Mouse (Mus musculus) adrenal gland, adult 2 months (tissue): Measurements from ENCODE around the gene Ap3d1. TPM values are rescaled to one million over a fixed set of nuclear protein-coding genes. Genes with fewer than 3 reads are reported as not detected.
A peak's percentile ranks its signal among the peaks of the same experiment; 100 is the strongest.

ENCODE experiments used
- DNase-seq: peaks from one replicate; pipeline ENCODE4 v3.0.0; 2021
- long read RNA-seq: library from polyadenylated mRNA; stranded (forward); transcript quantifications from one replicate; pipeline ENCODE4 v2.0.0, GENCODE M21; 2021
- polyA plus RNA-seq: library from polyadenylated mRNA; depleted of rRNA; stranded (reverse); fragments of >200 nt; gene quantifications from 2 replicates; pipeline ENCODE4 v1.2.3, GENCODE M21; 2012; rRNA removed
- total RNA-seq, 2 experiments: library from RNA; stranded (reverse); gene quantifications; 2 replicates each; pipeline ENCODE4 v1.2.3; 2021

Gene Ap3d1
- total RNA-seq (100 to 1,000 TPM in 1 of 2 experiments, 10 to 100 TPM in 1; 85.6 to 104 TPM), polyA plus RNA-seq (98.1 and 131 TPM in 2 replicates)
- long read RNA-seq, full-length matches to known transcripts: 15 of 38 reads
- long read RNA-seq, partial matches to known transcripts: 17 of 38 reads
- long read RNA-seq, other reads (novel, unspliced or antisense): 6 of 38 reads

GRCm38 (mm10) chr10:80742180-80742978, at the start of gene Ap3d1:
Gene Ap3d1 (minus strand): TSS chr10:80742264.
- peak; percentile 99 for DNase-seq

GRCm38 (mm10) chr10:80791476-80792174, 49.6 kb upstream of the Ap3d1 start:
- no peak for DNase-seq

- peak; percentile 73 for DNase-seq
Observed at GRCm38 (mm10) chr10:80790761-80791404, 48.8 kb upstream of the Ap3d1 start.

- no peak for DNase-seq
Observed at GRCm38 (mm10) chr10:80787517-80787916, 45.5 kb upstream of the Ap3d1 start.

GRCm38 (mm10) chr10:80785963-80786362, 43.9 kb upstream of the Ap3d1 start:
- no peak for DNase-seq

GRCm38 (mm10) chr10:80784871-80785270, 42.8 kb upstream of the Ap3d1 start:
- no peak for DNase-seq

GRCm38 (mm10) chr10:80784302-80784701, 42.2 kb upstream of the Ap3d1 start:
- DNase-seq: no peak

- DNase-seq: peak; percentile 84
Observed at GRCm38 (mm10) chr10:80779565-80779964, 37.5 kb upstream of the Ap3d1 start.

- no peak for DNase-seq
Observed at GRCm38 (mm10) chr10:80777123-80777522, 35.1 kb upstream of the Ap3d1 start.

GRCm38 (mm10) chr10:80776358-80776869, 34.4 kb upstream of the Ap3d1 start:
- no peak for DNase-seq

- no peak for DNase-seq
Observed at GRCm38 (mm10) chr10:80775731-80776130, 33.7 kb upstream of the Ap3d1 start.

GRCm38 (mm10) chr10:80774981-80775380, 32.9 kb upstream of the Ap3d1 start:
- DNase-seq: no peak

- DNase-seq: peak; percentile 85
Observed at GRCm38 (mm10) chr10:80774549-80774948, 32.5 kb upstream of the Ap3d1 start.

- peak; percentile 43 for DNase-seq
Observed at GRCm38 (mm10) chr10:80773816-80774215, 31.8 kb upstream of the Ap3d1 start.

- DNase-seq: no peak
Observed at GRCm38 (mm10) chr10:80768365-80768764, 26.3 kb upstream of the Ap3d1 start.

GRCm38 (mm10) chr10:80766161-80766815, 24.2 kb upstream of the Ap3d1 start:
- no peak for DNase-seq

GRCm38 (mm10) chr10:80765746-80766145, 23.7 kb upstream of the Ap3d1 start:
- peak; percentile 80 for DNase-seq

GRCm38 (mm10) chr10:80763502-80763901, 21.4 kb upstream of the Ap3d1 start:
- DNase-seq: no peak

GRCm38 (mm10) chr10:80761821-80762220, 19.8 kb upstream of the Ap3d1 start:
- no peak for DNase-seq

GRCm38 (mm10) chr10:80760596-80761524, 18.8 kb upstream of the Ap3d1 start:
- peak; percentile 72 for DNase-seq
